Mouse (Mus musculus) heart, embryonic 14.5 days (tissue): ENCODE results near the gene Dgcr8. TPM values are rescaled to one million over a fixed set of nuclear protein-coding genes. Genes with fewer than 3 reads are reported as not detected.

Experiments used
- ATAC-seq: fragments of 200-750 bp; cut with Nextera tagmentation; 2 replicates; pipeline ENCODE4 v1.8.0; 2017; ENCODE audit warnings: low read depth, moderate TSS enrichment; ENCODE audit not compliant: insufficient number of reproducible peaks, insufficient read depth, low FRiP score
- H3K27ac ChIP-seq, 2 experiments: fragments of 200-500 bp in 1 of 2; fragments of 300-500 bp in 1 of 2; sonication (generic) in 1 of 2; replicated peaks in 1 of 2; 2 replicates each; pipeline ENCODE4 v1.5.1; 2012 to 2014; ENCODE audit warnings: low read depth in 2 of 2, low read length in 2 of 2, control low read depth in 1 of 2, mild to moderate bottlenecking in 1 of 2, mixed read lengths in 1 of 2; ENCODE audit not compliant: control insufficient read depth in 1 of 2, insufficient read depth in 1 of 2
- H3K27me3 ChIP-seq: fragments of 300-500 bp; sonication (generic); 2 replicates; pipeline ENCODE4 v1.6.1; 2014; ENCODE audit warnings: mild to moderate bottlenecking, low read length, control low read depth; ENCODE audit not compliant: control insufficient read depth, insufficient read depth
- H3K36me3 ChIP-seq: fragments of 300-500 bp; sonication (generic); 2 replicates; pipeline ENCODE4 v1.6.1; 2014; ENCODE audit warnings: mild to moderate bottlenecking, control low read depth, low read length, mixed read lengths; ENCODE audit not compliant: control insufficient read depth, insufficient read depth
- H3K4me1 ChIP-seq, 2 experiments: fragments of 200-500 bp in 1 of 2; fragments of 300-500 bp in 1 of 2; sonication (generic) in 1 of 2; 2 replicates each; pipeline ENCODE4 v1.6.1; 2012 to 2014; ENCODE audit warnings: low read length in 2 of 2, control low read depth in 1 of 2, mixed read lengths in 1 of 2; ENCODE audit not compliant: control insufficient read depth in 2 of 2, insufficient read depth in 2 of 2
- H3K4me2 ChIP-seq: fragments of 300-500 bp; sonication (generic); 2 replicates; pipeline ENCODE4 v1.6.1; 2014; ENCODE audit warnings: mild to moderate bottlenecking, low read length
- H3K4me3 ChIP-seq, 2 experiments: fragments of 200-500 bp in 1 of 2; fragments of 300-500 bp in 1 of 2; sonication (generic) in 1 of 2; 2 replicates each; pipeline ENCODE4 v1.5.1; 2012 to 2014; ENCODE audit warnings: low read length in 2 of 2, mild to moderate bottlenecking in 2 of 2, control low read depth in 1 of 2, low read depth in 1 of 2, moderate library complexity in 1 of 2; ENCODE audit not compliant: control insufficient read depth in 1 of 2, insufficient read depth in 1 of 2
- H3K9ac ChIP-seq: fragments of 300-500 bp; sonication (generic); 2 replicates; pipeline ENCODE4 v1.6.1; 2014; ENCODE audit warnings: mild to moderate bottlenecking, low read length
- H3K9me3 ChIP-seq: fragments of 300-500 bp; sonication (generic); 2 replicates; pipeline ENCODE4 v1.6.1; 2016; ENCODE audit warnings: low read length, control low read depth; ENCODE audit not compliant: control insufficient read depth
- WGBS: fragments of 180-500 bp; shearing (Covaris S2); extraction: QIAGEN DNeasy Blood & Tissue Kit; methylation state at CpG from one replicate; pipeline ENCODE4 v1.1.7; 2014; 5-methylcytosine and 5-hydroxymethylcytosine counted together
- polyA plus RNA-seq: library from polyadenylated mRNA; unstranded; fragments of >200 nt; fragmentation: Nextera tagmentation; extraction: Ambion mirVana; gene quantifications from 2 replicates; pipeline ENCODE4 v1.2.1, GENCODE M21; 2014

The Dgcr8 gene
- polyA plus RNA-seq, 1 experiment from 2014 or later = 20.9 TPM

GRCm38 (mm10) chr16:18268182-18268581 lies 20.9 kb downstream of the Dgcr8 start:
- no peak for ATAC-seq
- 88% methylated on average over 5 of the region's 5 CpGs for WGBS
- H3K27me3 ChIP-seq = no peaks in the 10 kb centered on the region
- no peak overlapping the region for H3K4me3 ChIP-seq
- no peaks in the 10 kb centered on the region for H3K4me1 ChIP-seq
- H3K9me3 ChIP-seq = no peaks in the 10 kb centered on the region
- peaks cover 97% of the 10 kb centered on the region for H3K36me3 ChIP-seq
- H3K27ac ChIP-seq = no peak overlapping the region
- H3K9ac ChIP-seq = no peak overlapping the region
- H3K4me2 ChIP-seq = no peak overlapping the region

- Histone ChIP-seq H3K9me3 (no peaks in the 10 kb centered on the region), H3K36me3 (peaks cover 95% of the 10 kb centered on the region), H3K27ac (no peak overlapping the region), H3K4me2 (no peak overlapping the region), H3K4me3 (no peak overlapping the region), H3K9ac (no peak overlapping the region), H3K27me3 (no peaks in the 10 kb centered on the region), H3K4me1 (no peaks in the 10 kb centered on the region)
- ATAC-seq = no peak
- 86% methylated on average over 2 of the region's 2 CpGs for WGBS
Observed at GRCm38 (mm10) chr16:18265024-18265423, 24.0 kb downstream of the Dgcr8 start.

GRCm38 (mm10) chr16:18258221-18258620 lies 30.8 kb downstream of the Dgcr8 start, which contains the start of gene Gm49776:
TSS of gene Gm49776 (minus strand) at chr16:18258321.
- ATAC-seq = no peak
- no peak within 1 kb of the TSS for H3K9ac ChIP-seq
- H3K4me3 ChIP-seq = no peak within 1 kb of the TSS
- peaks cover 97% of the 10 kb centered on the region for H3K36me3 ChIP-seq
- no peak within 1 kb of the TSS for H3K4me2 ChIP-seq
- no peaks in the 10 kb centered on the region for H3K4me1 ChIP-seq
- no peaks in the 10 kb centered on the region for H3K9me3 ChIP-seq
- 90% methylated on average over 2 of the region's 2 CpGs for WGBS
- no peak within 1 kb of the TSS for H3K27ac ChIP-seq
- no peaks in the 10 kb centered on the region for H3K27me3 ChIP-seq

- 86% methylated on average over 1 of the region's 1 CpGs for WGBS
- Histone ChIP-seq H3K36me3 (peaks cover 90% of the 10 kb centered on the region), H3K4me3 (no peak overlapping the region), H3K9ac (no peak overlapping the region), H3K4me1 (peaks cover 10 to 19% of the 10 kb centered on the region in 2 experiments), H3K27me3 (no peaks in the 10 kb centered on the region), H3K27ac (no peak overlapping the region), H3K4me2 (no peak overlapping the region), H3K9me3 (no peaks in the 10 kb centered on the region)
- ATAC-seq = no peak
Observed at GRCm38 (mm10) chr16:18253866-18254265, 35.2 kb downstream of the Dgcr8 start.

GRCm38 (mm10) chr16:18252736-18253135 lies 36.3 kb downstream of the Dgcr8 start:
- peaks cover 79% of the 10 kb centered on the region for H3K36me3 ChIP-seq
- 82% methylated on average over 6 of the region's 6 CpGs for WGBS
- no peak for ATAC-seq
- no peaks in the 10 kb centered on the region for H3K9me3 ChIP-seq
- no peak overlapping the region for H3K9ac ChIP-seq
- no peak overlapping the region for H3K4me3 ChIP-seq
- H3K27ac ChIP-seq = no peak overlapping the region
- H3K4me2 ChIP-seq = no peak overlapping the region
- H3K27me3 ChIP-seq = no peaks in the 10 kb centered on the region
- H3K4me1 ChIP-seq = peaks cover 10 to 19% of the 10 kb centered on the region in 2 experiments

GRCm38 (mm10) chr16:18250828-18251790 lies 37.9 kb downstream of the Dgcr8 start:
- H3K4me1 ChIP-seq = peaks cover 10 to 33% of the 10 kb centered on the region in 2 experiments
- H3K9me3 ChIP-seq = no peaks in the 10 kb centered on the region
- H3K4me2 ChIP-seq = peak overlapping the region; percentile 96
- H3K27me3 ChIP-seq = no peaks in the 10 kb centered on the region
- H3K4me3 ChIP-seq = no peak overlapping the region
- peak overlapping the region; percentile 49 for H3K9ac ChIP-seq
- no peak overlapping the region for H3K27ac ChIP-seq
- ATAC-seq = no peak
- WGBS = 59% methylated on average over 10 of the region's 10 CpGs
- peaks cover 74% of the 10 kb centered on the region for H3K36me3 ChIP-seq

- no peak for ATAC-seq
- Histone ChIP-seq H3K4me3 (peak overlapping the region in 1 of 2 experiments; percentile 97; a peak in 2 of 4 replicates), H3K27ac (0 out of 4 replicates have a peak overlapping the region, but pooled peaks of 1 of the 2 experiments have one; percentile 3)
Observed at GRCm38 (mm10) chr16:18250231-18250630, 38.8 kb downstream of the Dgcr8 start.

More at GRCm38 (mm10) chr16:18250231-18250630, 38.8 kb downstream of the Dgcr8 start:
- H3K9me3 ChIP-seq = no peaks in the 10 kb centered on the region
- WGBS = 66% methylated on average over 4 of the region's 4 CpGs
- peak overlapping the region; percentile 94 for H3K9ac ChIP-seq
- H3K36me3 ChIP-seq = peaks cover 74% of the 10 kb centered on the region
- peak overlapping the region; percentile 96 for H3K4me2 ChIP-seq
- H3K4me1 ChIP-seq = peaks cover 10 to 33% of the 10 kb centered on the region in 2 experiments
- no peaks in the 10 kb centered on the region for H3K27me3 ChIP-seq
